Mouse (Mus musculus): Measurements from ENCODE around the gene Nup210. TPM values are rescaled to one million over a fixed set of nuclear protein-coding genes. Genes with fewer than 3 reads are reported as not detected.

Gene Nup210
- polyA plus RNA-seq, 2 experiments: 12.6 to 18.9 TPM

GRCm38 (mm10) chr6:91068511-91068910, 48.1 kb downstream of the Nup210 start:
- no peak for DNase-seq (ENCODE audit: low spot score)
- ATAC-seq (ENCODE audit: low FRiP score, low read depth): no peak
- 36% methylated on average over 1 of the region's 1 CpGs for WGBS
- no peaks in the 10 kb centered on the region for H3K4me1 ChIP-seq (ENCODE audit: control insufficient read depth, insufficient read depth, low read length)
- no peak for TF ChIP-seq POLR2A (IDR thresholded peaks at IDR 0.05; ENCODE audit: borderline replicate concordance, extremely low read depth, insufficient read depth, insufficient read length)
- H3K9ac ChIP-seq (ENCODE audit: low read depth, low read length, severe bottlenecking): no peak overlapping the region
- no peak overlapping the region for H3K4me3 ChIP-seq (replicated peaks; ENCODE audit: low read length)
- H3K27me3 ChIP-seq (ENCODE audit: control insufficient read depth, insufficient read depth, low read length): no peaks in the 10 kb centered on the region
- H3K9me3 ChIP-seq (ENCODE audit: control insufficient read depth, low read length): no peaks in the 10 kb centered on the region
- H3K36me3 ChIP-seq (ENCODE audit: control insufficient read depth, insufficient read depth, low read length): no peaks in the 10 kb centered on the region
- no peak overlapping the region for H3K27ac ChIP-seq (replicated peaks; ENCODE audit: low read depth, low read length)
- H3K4me2 ChIP-seq (replicated peaks; ENCODE audit: low read depth, low read length, severe bottlenecking): no peak overlapping the region

GRCm38 (mm10) chr6:91067048-91067447, 49.6 kb downstream of the Nup210 start:
- no peak overlapping the region for H3K27ac ChIP-seq (replicated peaks; ENCODE audit: low read depth, low read length)
- DNase-seq (ENCODE audit: low spot score) (no peak), ATAC-seq (ENCODE audit: low FRiP score, low read depth) (no peak)
- H3K27me3 ChIP-seq (ENCODE audit: control insufficient read depth, insufficient read depth, low read length): no peaks in the 10 kb centered on the region
- no peak overlapping the region for H3K4me3 ChIP-seq (replicated peaks; ENCODE audit: low read length)
- H3K4me1 ChIP-seq (ENCODE audit: control insufficient read depth, insufficient read depth, low read length): no peaks in the 10 kb centered on the region
- 90% methylated on average over 3 of the region's 3 CpGs for WGBS
- no peak for TF ChIP-seq POLR2A (IDR thresholded peaks at IDR 0.05; ENCODE audit: borderline replicate concordance, extremely low read depth, insufficient read depth, insufficient read length)
- no peak overlapping the region for H3K9ac ChIP-seq (ENCODE audit: low read depth, low read length, severe bottlenecking)
- no peak overlapping the region for H3K4me2 ChIP-seq (replicated peaks; ENCODE audit: low read depth, low read length, severe bottlenecking)
- no peaks in the 10 kb centered on the region for H3K36me3 ChIP-seq (ENCODE audit: control insufficient read depth, insufficient read depth, low read length)
- no peaks in the 10 kb centered on the region for H3K9me3 ChIP-seq (ENCODE audit: control insufficient read depth, low read length)

- H3K27ac ChIP-seq (replicated peaks; ENCODE audit: low read depth, low read length): no peak overlapping the region
- no peaks in the 10 kb centered on the region for H3K27me3 ChIP-seq (ENCODE audit: control insufficient read depth, insufficient read depth, low read length)
- no peak for TF ChIP-seq POLR2A (IDR thresholded peaks at IDR 0.05; ENCODE audit: borderline replicate concordance, extremely low read depth, insufficient read depth, insufficient read length)
- no peak for DNase-seq (ENCODE audit: low spot score)
- ATAC-seq (ENCODE audit: low FRiP score, low read depth): no peak
- no peak overlapping the region for H3K4me2 ChIP-seq (replicated peaks; ENCODE audit: low read depth, low read length, severe bottlenecking)
- H3K4me1 ChIP-seq (ENCODE audit: control insufficient read depth, insufficient read depth, low read length): peaks cover 7% of the 10 kb centered on the region; the same call in 1 of the 2 replicates
- no peak overlapping the region for H3K9ac ChIP-seq (ENCODE audit: low read depth, low read length, severe bottlenecking)
- H3K36me3 ChIP-seq (ENCODE audit: control insufficient read depth, insufficient read depth, low read length): no peaks in the 10 kb centered on the region
- 89% methylated on average over 2 of the region's 2 CpGs for WGBS
- no peak overlapping the region for H3K4me3 ChIP-seq (replicated peaks; ENCODE audit: low read length)
- H3K9me3 ChIP-seq (ENCODE audit: control insufficient read depth, low read length): no peaks in the 10 kb centered on the region
Observed at GRCm38 (mm10) chr6:91061296-91061695, 55.3 kb downstream of the Nup210 start.

- peak; percentile 35 for DNase-seq (ENCODE audit: low spot score)
- Histone ChIP-seq H3K9me3 (ENCODE audit: control insufficient read depth, low read length) (no peaks in the 10 kb centered on the region), H3K27me3 (ENCODE audit: control insufficient read depth, insufficient read depth, low read length) (no peaks in the 10 kb centered on the region), H3K36me3 (ENCODE audit: control insufficient read depth, insufficient read depth, low read length) (no peaks in the 10 kb centered on the region), H3K4me2 (replicated peaks; ENCODE audit: low read depth, low read length, severe bottlenecking) (no peak overlapping the region), H3K4me1 (ENCODE audit: control insufficient read depth, insufficient read depth, low read length) (peaks cover 7% of the 10 kb centered on the region; the same call in 1 of the 2 replicates), H3K27ac (replicated peaks; ENCODE audit: low read depth, low read length) (no peak overlapping the region), H3K9ac (ENCODE audit: low read depth, low read length, severe bottlenecking) (no peak overlapping the region), H3K4me3 (replicated peaks; ENCODE audit: low read length) (no peak overlapping the region)
- no peak for ATAC-seq (ENCODE audit: low FRiP score, low read depth)
- WGBS: 26% methylated on average over 2 of the region's 2 CpGs
- TF ChIP-seq POLR2A (IDR thresholded peaks at IDR 0.05; ENCODE audit: borderline replicate concordance, extremely low read depth, insufficient read depth, insufficient read length): no peak
Observed at GRCm38 (mm10) chr6:91059711-91060110, 56.9 kb downstream of the Nup210 start.

- Histone ChIP-seq H3K4me1 (ENCODE audit: control insufficient read depth, insufficient read depth, low read length) (peaks cover 7% of the 10 kb centered on the region; the same call in 1 of the 2 replicates), H3K27me3 (ENCODE audit: control insufficient read depth, insufficient read depth, low read length) (no peaks in the 10 kb centered on the region), H3K9me3 (ENCODE audit: control insufficient read depth, low read length) (no peaks in the 10 kb centered on the region), H3K4me3 (replicated peaks; ENCODE audit: low read length) (no peak overlapping the region), H3K27ac (replicated peaks; ENCODE audit: low read depth, low read length) (no peak overlapping the region), H3K4me2 (replicated peaks; ENCODE audit: low read depth, low read length, severe bottlenecking) (no peak overlapping the region), H3K36me3 (ENCODE audit: control insufficient read depth, insufficient read depth, low read length) (no peaks in the 10 kb centered on the region), H3K9ac (ENCODE audit: low read depth, low read length, severe bottlenecking) (no peak overlapping the region)
- ATAC-seq (ENCODE audit: low FRiP score, low read depth) (peak; percentile 39; the same call in 1 of the 2 replicates), DNase-seq (ENCODE audit: low spot score) (peak; percentile 50)
- 68% methylated on average over 2 of the region's 2 CpGs for WGBS
- no peak for TF ChIP-seq POLR2A (IDR thresholded peaks at IDR 0.05; ENCODE audit: borderline replicate concordance, extremely low read depth, insufficient read depth, insufficient read length)
Observed at GRCm38 (mm10) chr6:91057989-91058388, 58.6 kb downstream of the Nup210 start.

GRCm38 (mm10) chr6:91056348-91056747, 60.3 kb downstream of the Nup210 start:
- no peak for DNase-seq (ENCODE audit: low spot score)
- no peak for ATAC-seq (ENCODE audit: low FRiP score, low read depth)

More at GRCm38 (mm10) chr6:91056348-91056747, 60.3 kb downstream of the Nup210 start:
- no peaks in the 10 kb centered on the region for H3K9me3 ChIP-seq (ENCODE audit: control insufficient read depth, low read length)
- H3K4me3 ChIP-seq (replicated peaks; ENCODE audit: low read length): no peak overlapping the region
- H3K27ac ChIP-seq (replicated peaks; ENCODE audit: low read depth, low read length): no peak overlapping the region
- no peak overlapping the region for H3K4me2 ChIP-seq (replicated peaks; ENCODE audit: low read depth, low read length, severe bottlenecking)
- no peaks in the 10 kb centered on the region for H3K36me3 ChIP-seq (ENCODE audit: control insufficient read depth, insufficient read depth, low read length)
- H3K4me1 ChIP-seq (ENCODE audit: control insufficient read depth, insufficient read depth, low read length): peaks cover 7% of the 10 kb centered on the region; the same call in 1 of the 2 replicates
- H3K9ac ChIP-seq (ENCODE audit: low read depth, low read length, severe bottlenecking): no peak overlapping the region
- TF ChIP-seq POLR2A (IDR thresholded peaks at IDR 0.05; ENCODE audit: borderline replicate concordance, extremely low read depth, insufficient read depth, insufficient read length): no peak
- no peaks in the 10 kb centered on the region for H3K27me3 ChIP-seq (ENCODE audit: control insufficient read depth, insufficient read depth, low read length)

Measured in limb, embryonic 14.5 days (tissue).